Mouse (Mus musculus) G1E (cell line): ENCODE measurements around the gene Mkrn3.

ENCODE experiments used
- CTCF ChIP-seq: IDR thresholded peaks from 2 replicates; pipeline ENCODE4 v1.5.1; 2012; ENCODE audit warnings: low read depth, low read length, inconsistent platforms, mixed read lengths
- GATA1 ChIP-seq: IDR thresholded peaks from 2 replicates; pipeline ENCODE4 v1.6.1; 2012; ENCODE audit warnings: borderline replicate concordance, low read length, inconsistent platforms, mixed read lengths
- TAL1 ChIP-seq: conservative IDR thresholded peaks from 2 replicates; pipeline ENCODE4 v1.6.1; 2012; ENCODE audit warnings: low read depth, low read length, inconsistent platforms, mixed read lengths

GRCm38 (mm10) chr7:62463878-62464755 is 44.2 kb upstream of the Mkrn3 start, which contains the start of gene Peg12:
- TF ChIP-seq CTCF (no peak), GATA1 (no peak), TAL1 (no peak)
